Mouse (Mus musculus): ENCODE results near the gene Arpc1a.

DNA sequence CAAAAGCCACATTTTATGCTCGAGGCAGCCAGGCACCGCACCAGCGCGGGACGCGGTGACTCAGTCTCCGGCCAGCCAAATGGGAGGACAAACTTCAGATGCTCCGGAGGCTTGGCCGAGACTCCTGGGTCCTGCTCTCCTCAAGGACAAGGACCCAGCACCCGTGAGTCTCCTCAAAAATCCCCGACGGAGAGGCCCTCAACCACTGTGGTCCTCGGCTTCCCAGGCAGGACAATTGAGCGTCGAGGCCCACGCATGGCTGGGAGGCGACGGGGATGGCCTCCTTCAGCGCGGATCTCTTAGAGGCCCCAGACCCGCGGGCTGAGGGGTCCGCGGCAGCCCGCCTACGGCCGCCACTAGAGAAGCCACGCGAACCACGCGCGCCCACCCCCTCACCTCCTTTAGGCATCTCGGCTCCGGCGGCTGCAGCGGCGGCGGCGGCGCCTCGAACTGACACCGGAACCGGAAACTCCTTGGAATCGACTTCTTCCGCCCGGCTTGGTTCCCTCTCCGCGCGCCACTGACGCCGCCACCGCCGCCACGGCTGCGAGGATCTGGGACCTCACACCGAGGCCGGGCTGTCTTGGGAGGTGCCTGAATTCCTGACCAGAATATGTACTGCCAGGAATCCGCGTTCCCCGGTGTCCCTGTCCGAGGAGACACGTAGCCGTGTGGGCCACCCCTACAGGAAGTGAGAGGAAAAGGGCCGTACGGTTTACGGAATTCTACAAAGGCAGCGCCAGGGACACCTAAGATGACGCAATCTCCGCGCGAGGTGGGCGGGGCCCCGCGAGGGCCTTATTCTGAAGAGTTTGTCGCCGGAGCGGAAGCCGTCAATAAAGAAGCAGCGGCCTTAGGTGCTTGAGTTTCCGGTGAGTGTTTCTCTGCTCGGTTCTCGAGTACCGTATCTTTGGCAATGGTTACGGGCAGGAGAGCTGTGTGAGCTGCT lies 56.2 kb downstream of the Arpc1a start, which contains the start of the genes Pdap1 and Bud31:
- TF ChIP-seq MAFK (IDR thresholded peaks at IDR 0.05; ENCODE audit: insufficient read depth, low read depth, low read length) = no peak
- TF ChIP-seq HCFC1 (IDR thresholded peaks at IDR 0.05; ENCODE audit: borderline replicate concordance, insufficient read depth, low read length) = peak; percentile 81
